Mouse (Mus musculus) CH12.LX (cell line): ENCODE data around the gene Csrp1. TPM values are rescaled to one million over a fixed set of nuclear protein-coding genes. Genes with fewer than 3 reads are reported as not detected.

Experiments
- DNase-seq: peaks from one replicate; pipeline ENCODE4 v3.0.0-alpha.2; 2013; ENCODE audit errors: extremely low read depth
- H3K27ac ChIP-seq: 2 replicates; pipeline ENCODE4 v1.5.1; 2012; ENCODE audit warnings: low read depth, mild to moderate bottlenecking, control low read depth, moderate library complexity; ENCODE audit not compliant: insufficient read depth
- H3K27me3 ChIP-seq: replicated peaks from 2 replicates; pipeline ENCODE3; 2012; ENCODE audit warnings: inconsistent platforms
- H3K36me3 ChIP-seq, 2 experiments: replicated peaks in 1 of 2; 2 replicates each; pipeline versions ENCODE3 to v1.6.1; 2012; ENCODE audit warnings: inconsistent platforms in 1 of 2, low read length in 1 of 2, mild to moderate bottlenecking in 1 of 2, mixed read lengths in 1 of 2, moderate library complexity in 1 of 2; ENCODE audit not compliant: control insufficient read depth in 1 of 2, insufficient read depth in 1 of 2
- H3K4me1 ChIP-seq, 2 experiments: 2 replicates each; pipeline ENCODE4 v1.6.1; 2012; ENCODE audit warnings: inconsistent platforms in 1 of 2, moderate library complexity in 1 of 2; ENCODE audit not compliant: insufficient read depth in 2 of 2, control insufficient read depth in 1 of 2
- H3K4me2 ChIP-seq: 2 replicates; pipeline ENCODE4 v1.6.1; 2012; ENCODE audit warnings: low read depth, mild to moderate bottlenecking, control low read depth; ENCODE audit not compliant: poor library complexity, insufficient read depth, severe bottlenecking
- H3K4me3 ChIP-seq, 3 experiments: fragments of 150-350 bp in 1 of 3; sonication (generic) in 1 of 3; replicated peaks in 1 of 3; 2 replicates each; pipeline versions ENCODE3 to v1.5.1; 2011 to 2012; ENCODE audit warnings: low read depth in 2 of 3, low read length in 2 of 3, mild to moderate bottlenecking in 2 of 3, moderate library complexity in 2 of 3, control low read depth in 1 of 3, improper control_type of control experiment in 1 of 3, inconsistent platforms in 1 of 3, mixed read lengths in 1 of 3; ENCODE audit not compliant: poor library complexity in 1 of 3
- H3K79me2 ChIP-seq: replicated peaks from 2 replicates; pipeline ENCODE4 v1.6.1; 2012; ENCODE audit warnings: mild to moderate bottlenecking, moderate library complexity; ENCODE audit not compliant: control insufficient read depth, poor library complexity, insufficient read depth, severe bottlenecking; ENCODE audit errors: extremely low read depth
- H3K9ac ChIP-seq: 2 replicates; pipeline ENCODE4 v1.6.1; 2012; ENCODE audit warnings: low read depth, mild to moderate bottlenecking, control low read depth, moderate library complexity; ENCODE audit not compliant: insufficient read depth
- H3K9me3 ChIP-seq: replicated peaks from 2 replicates; pipeline ENCODE3; 2012; ENCODE audit warnings: low read length, inconsistent platforms, mixed read lengths
- BHLHE40 ChIP-seq: IDR thresholded peaks from 2 replicates; pipeline ENCODE4 v1.6.1; 2011; ENCODE audit warnings: mild to moderate bottlenecking, low read depth, low read length, improper control_type of control experiment
- CHD1 ChIP-seq: IDR thresholded peaks from 2 replicates; pipeline ENCODE4 v1.6.1; 2012; ENCODE audit warnings: low read depth, low read length, improper control_type of control experiment, inconsistent platforms
- CHD2 ChIP-seq: IDR thresholded peaks from 2 replicates; pipeline ENCODE4 v1.6.1; 2011; ENCODE audit warnings: low read length, improper control_type of control experiment
- CTCF ChIP-seq, 2 experiments: IDR thresholded peaks in 1 of 2; conservative IDR thresholded peaks in 1 of 2; 2 replicates each; pipeline ENCODE4 v1.5.1; 2011 to 2012; ENCODE audit warnings: low read depth in 2 of 2, low read length in 2 of 2, improper control_type of control experiment in 1 of 2, inconsistent platforms in 1 of 2, mild to moderate bottlenecking in 1 of 2, moderate library complexity in 1 of 2
- E2F4 ChIP-seq: IDR thresholded peaks from 2 replicates; pipeline ENCODE4 v1.6.1; 2011; ENCODE audit warnings: low read depth, low read length, improper control_type of control experiment; ENCODE audit not compliant: insufficient replicate concordance
- ELF1 ChIP-seq: IDR thresholded peaks from 2 replicates; pipeline ENCODE4 v1.6.1; 2014; ENCODE audit warnings: low read depth, mild to moderate bottlenecking, inconsistent platforms, low read length, improper control_type of control experiment
- EP300 ChIP-seq: IDR thresholded peaks from 2 replicates; pipeline ENCODE4 v1.6.1; 2011; ENCODE audit warnings: low read length, improper control_type of control experiment
- ETS1 ChIP-seq: conservative IDR thresholded peaks from 2 replicates; pipeline ENCODE4 v1.6.1; 2012; ENCODE audit warnings: low read depth, mild to moderate bottlenecking, inconsistent platforms, low read length, improper control_type of control experiment, moderate library complexity
- GABPA ChIP-seq: IDR thresholded peaks from 2 replicates; pipeline ENCODE4 v1.6.1; 2012; ENCODE audit warnings: low read depth, low read length, improper control_type of control experiment, inconsistent platforms; ENCODE audit not compliant: insufficient replicate concordance
- HCFC1 ChIP-seq: IDR thresholded peaks from 2 replicates; pipeline ENCODE4 v1.6.1; 2012; ENCODE audit warnings: low read depth, mild to moderate bottlenecking, inconsistent platforms, low read length, improper control_type of control experiment
- IRF4 ChIP-seq: IDR thresholded peaks from 2 replicates; pipeline ENCODE4 v1.6.1; 2014; ENCODE audit warnings: low read depth, mild to moderate bottlenecking, inconsistent platforms, low read length, improper control_type of control experiment
- JUN ChIP-seq: IDR thresholded peaks from 2 replicates; pipeline ENCODE4 v1.6.1; 2011; ENCODE audit warnings: low read depth, mild to moderate bottlenecking, low read length, improper control_type of control experiment, moderate library complexity; ENCODE audit not compliant: insufficient read depth
- JUND ChIP-seq: conservative IDR thresholded peaks from 2 replicates; pipeline ENCODE4 v1.6.1; 2011; ENCODE audit warnings: low read depth, low read length, improper control_type of control experiment
- KAT2A ChIP-seq: IDR thresholded peaks from 2 replicates; pipeline ENCODE4 v1.6.1; 2012; ENCODE audit warnings: low read length, improper control_type of control experiment, inconsistent platforms; ENCODE audit not compliant: insufficient replicate concordance
- MAFK ChIP-seq: IDR thresholded peaks from 2 replicates; pipeline ENCODE4 v1.6.1; 2011; ENCODE audit warnings: low read length, improper control_type of control experiment; ENCODE audit not compliant: insufficient replicate concordance
- MAX ChIP-seq: IDR thresholded peaks from 2 replicates; pipeline ENCODE4 v1.6.1; 2011; ENCODE audit warnings: low read length, improper control_type of control experiment
- MAZ ChIP-seq: IDR thresholded peaks from 2 replicates; pipeline ENCODE4 v1.6.1; 2012; ENCODE audit warnings: low read depth, mild to moderate bottlenecking, inconsistent platforms, low read length, improper control_type of control experiment, moderate library complexity
- MEF2A ChIP-seq: IDR thresholded peaks from 2 replicates; pipeline ENCODE4 v1.6.1; 2014; ENCODE audit warnings: low read depth, mild to moderate bottlenecking, inconsistent platforms, low read length, improper control_type of control experiment, borderline replicate concordance
- MXI1 ChIP-seq: IDR thresholded peaks from 2 replicates; pipeline ENCODE4 v1.6.1; 2011; ENCODE audit warnings: mild to moderate bottlenecking, low read depth, low read length, improper control_type of control experiment
- MYC ChIP-seq: IDR thresholded peaks from 2 replicates; pipeline ENCODE4 v1.6.1; 2011; ENCODE audit warnings: low read depth, mild to moderate bottlenecking, improper control_type of control experiment, low read length
- NELFE ChIP-seq: IDR thresholded peaks from 2 replicates; pipeline ENCODE4 v1.6.1; 2011; ENCODE audit warnings: low read depth, low read length, improper control_type of control experiment
- NRF1 ChIP-seq: IDR thresholded peaks from 2 replicates; pipeline ENCODE4 v1.6.1; 2014; ENCODE audit warnings: low read depth, mild to moderate bottlenecking, inconsistent platforms, low read length, improper control_type of control experiment, moderate library complexity
- PAX5 ChIP-seq: IDR thresholded peaks from 2 replicates; pipeline ENCODE4 v1.6.1; 2012; ENCODE audit warnings: low read length, inconsistent platforms, mixed read lengths
- POLR2A ChIP-seq: IDR thresholded peaks from 2 replicates; pipeline ENCODE4 v1.6.1; 2011; ENCODE audit warnings: low read depth, mild to moderate bottlenecking, improper control_type of control experiment, low read length
- POLR2AphosphoS2 ChIP-seq: IDR thresholded peaks from 2 replicates; pipeline ENCODE4 v1.6.1; 2011; ENCODE audit warnings: low read depth, low read length, improper control_type of control experiment
- RAD21 ChIP-seq: IDR thresholded peaks from 2 replicates; pipeline ENCODE4 v1.6.1; 2011; ENCODE audit warnings: low read depth, mild to moderate bottlenecking, low read length, improper control_type of control experiment, moderate library complexity
- RCOR1 ChIP-seq: conservative IDR thresholded peaks from 2 replicates; pipeline ENCODE4 v1.6.1; 2012; ENCODE audit warnings: low read depth, mild to moderate bottlenecking, inconsistent platforms, low read length, improper control_type of control experiment
- SIN3A ChIP-seq: IDR thresholded peaks from 2 replicates; pipeline ENCODE4 v1.6.1; 2012; ENCODE audit warnings: low read length, improper control_type of control experiment, inconsistent platforms
- SMC3 ChIP-seq: IDR thresholded peaks from 2 replicates; pipeline ENCODE4 v1.6.1; 2011; ENCODE audit warnings: low read depth, low read length, improper control_type of control experiment
- TBP ChIP-seq: conservative IDR thresholded peaks from 2 replicates; pipeline ENCODE4 v1.6.1; 2011; ENCODE audit warnings: low read depth, low read length, improper control_type of control experiment
- TCF12 ChIP-seq: IDR thresholded peaks from 2 replicates; pipeline ENCODE4 v1.6.1; 2014; ENCODE audit warnings: low read depth, mild to moderate bottlenecking, inconsistent platforms, low read length, improper control_type of control experiment
- UBTF ChIP-seq: IDR thresholded peaks from 2 replicates; pipeline ENCODE4 v1.6.1; 2012; ENCODE audit warnings: low read depth, mild to moderate bottlenecking, inconsistent platforms, low read length, improper control_type of control experiment, moderate library complexity
- USF1 ChIP-seq: IDR thresholded peaks from 2 replicates; pipeline ENCODE4 v1.6.1; 2014; ENCODE audit warnings: low read depth, mild to moderate bottlenecking, inconsistent platforms, low read length, improper control_type of control experiment
- USF2 ChIP-seq: conservative IDR thresholded peaks from 2 replicates; pipeline ENCODE4 v1.6.1; 2011; ENCODE audit warnings: low read depth, low read length, improper control_type of control experiment
- ZC3H11A ChIP-seq: IDR thresholded peaks from 2 replicates; pipeline ENCODE4 v1.6.1; 2012; ENCODE audit warnings: low read depth, mild to moderate bottlenecking, inconsistent platforms, low read length, improper control_type of control experiment
- ZKSCAN1 ChIP-seq: IDR thresholded peaks from 2 replicates; pipeline ENCODE4 v1.6.1; 2012; ENCODE audit warnings: low read depth, inconsistent platforms, low read length, improper control_type of control experiment, borderline replicate concordance
- ZMIZ1 ChIP-seq: IDR thresholded peaks from 2 replicates; pipeline ENCODE4 v1.6.1; 2012; ENCODE audit warnings: low read depth, mild to moderate bottlenecking, inconsistent platforms, low read length, improper control_type of control experiment
- ZNF384 ChIP-seq: IDR thresholded peaks from 2 replicates; pipeline ENCODE4 v1.6.1; 2012; ENCODE audit warnings: low read depth, low read length, improper control_type of control experiment, inconsistent platforms
- dilution Hi-C: fragments of 300-500 bp; cut with MboI; formaldehyde crosslinking; loops from 2 replicates; pipeline ENCODE4 v1.14.3; 2020; ENCODE audit warnings: low sequenced_read_pairs; ENCODE audit not compliant: extremely low pct_unique_long_range_greater_than_20kb, extremely low pct_ligation_motif_present
- in situ Hi-C: fragments of 300-500 bp; cut with MboI; formaldehyde crosslinking; loops from 3 replicates; pipeline ENCODE4 v1.14.3; 2019; ENCODE audit warnings: low sequenced_read_pairs, low pct_ligation_motif_present, low pct_unique_long_range_greater_than_20kb, mixed read lengths
- polyA plus RNA-seq: library from polyadenylated mRNA; unstranded; fragments of >175 nt; gene quantifications from 2 replicates; pipeline ENCODE4 v1.2.1, GENCODE M21; 2012; ENCODE audit warnings: low read depth; ENCODE audit not compliant: insufficient read length
- total RNA-seq, 2 experiments: library from RNA; depleted of rRNA; stranded (reverse); fragments of 300-350 nt in 1 of 2; fragments of >200 nt in 1 of 2; gene quantifications; 2 replicates each; pipeline ENCODE4 v1.2.3; 2012 to 2014

Csrp1 gene
- total and polyA plus RNA-seq, 3 experiments = 45.9 to 54.3 (median 49.4) TPM

DNA sequence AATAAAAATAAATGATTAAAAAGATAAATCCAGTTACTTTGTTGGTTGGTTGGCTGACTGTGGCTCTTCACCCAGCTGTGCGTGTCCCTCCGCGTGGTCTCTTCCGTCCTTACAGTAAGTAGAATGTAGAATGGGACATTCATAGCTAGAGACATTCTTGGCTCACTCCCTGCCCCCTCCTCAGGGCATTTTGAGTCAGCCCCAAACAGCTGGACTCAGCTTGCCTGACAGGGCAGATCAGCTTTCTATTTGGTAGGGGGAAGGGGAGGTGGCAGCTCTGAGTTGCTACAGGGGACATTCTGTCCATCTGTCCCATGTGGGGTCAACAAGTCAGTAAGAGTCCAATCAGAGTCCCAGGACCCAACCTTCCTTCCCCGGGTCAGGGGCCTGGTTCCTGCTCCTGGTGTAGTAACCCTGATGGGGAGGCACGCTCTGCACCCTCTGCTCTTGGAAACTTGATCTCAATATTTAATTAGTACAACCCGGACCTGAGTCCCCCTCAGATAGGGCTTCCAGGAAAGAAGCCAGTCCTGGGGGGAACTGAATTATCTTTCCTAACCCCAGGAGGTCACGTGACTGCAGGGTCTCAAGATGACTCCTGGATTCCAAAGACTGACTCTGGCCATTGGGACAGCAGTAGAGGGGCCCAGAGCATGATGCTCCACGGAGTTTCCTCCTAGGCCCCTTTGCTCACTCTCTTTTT is 43.8 kb downstream of the Csrp1 start:
- dilution Hi-C loops = no loop called here
- peaks cover 22 to 59% of the 10 kb centered on the region in 2 experiments for H3K4me1 ChIP-seq

DNA sequence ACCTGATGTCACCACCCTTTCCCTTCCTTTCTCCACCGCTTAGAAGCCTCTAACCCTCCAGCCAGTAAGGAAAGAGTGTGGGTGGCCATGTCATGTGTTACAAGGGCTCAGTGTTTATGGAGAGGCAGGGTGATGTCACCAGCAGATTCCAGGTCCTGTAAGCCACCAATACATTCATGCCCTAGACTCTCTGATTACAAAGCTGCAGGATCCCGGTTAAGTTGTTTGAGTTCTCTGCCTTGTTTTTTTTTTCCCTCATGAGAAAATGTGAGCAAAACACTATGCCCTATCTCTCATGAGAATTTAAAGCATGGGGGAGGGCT is 44.3 kb downstream of the Csrp1 start:
- peaks cover 10 to 14% of the 10 kb centered on the region in 2 experiments for H3K36me3 ChIP-seq
- DNase-seq = no peak
- no peaks in the 10 kb centered on the region for H3K9me3 ChIP-seq
- no peak overlapping the region for H3K4me3 ChIP-seq
- peaks cover 30% of the 10 kb centered on the region for H3K79me2 ChIP-seq
- H3K9ac ChIP-seq = peak overlapping the region; percentile 98
- H3K4me2 ChIP-seq = peak overlapping the region; percentile 57
- peak overlapping the region; percentile 76 for H3K27ac ChIP-seq
- H3K4me1 ChIP-seq = peaks cover 24 to 62% of the 10 kb centered on the region in 2 experiments
- dilution Hi-C loops = no loop called here
- TF ChIP-seq POLR2A (0 out of 2 replicates have a peak, but pooled peaks have one; percentile 18), JUN (no peak), JUND (no peak), ETS1 (0 out of 2 replicates have a peak, but pooled peaks have one; percentile 16)
- TF ChIP-seq, all 38 proteins: peak for 2
- in situ Hi-C loops = loop anchor here (10.0 kb wide), 1 partner anchor 371 kb away; the partner anchor contains the start of gene Kif21b
- H3K27me3 ChIP-seq = no peaks in the 10 kb centered on the region

More for the DNA sequence above, 43.8 kb downstream of the Csrp1 start:
- Histone ChIP-seq H3K9me3 (no peaks in the 10 kb centered on the region), H3K79me2 (peaks cover 25% of the 10 kb centered on the region), H3K9ac (peak overlapping the region; percentile 98), H3K36me3 (peaks cover 5 to 9% of the 10 kb centered on the region in 2 experiments), H3K27me3 (no peaks in the 10 kb centered on the region), H3K27ac (peak overlapping the region; percentile 76), H3K4me3 (peak overlapping the region in 1 of 3 experiments; percentile 7), H3K4me2 (peak overlapping the region; percentile 57)
- TF ChIP-seq ZMIZ1 (no peak), MEF2A (peak; percentile 90), MAFK (peak; percentile 49; the same call in 1 of the 2 replicates), NELFE (peak; percentile 56), MYC (peak; percentile 86), BHLHE40 (peak; percentile 70), KAT2A (no peak), MAZ (peak; percentile 97), RCOR1 (peak; percentile 96), MXI1 (peak; percentile 86), ELF1 (0 out of 2 replicates have a peak, but pooled peaks have one; percentile 37), SMC3 (0 out of 2 replicates have a peak, but pooled peaks have one; percentile 7), ETS1 (peak; percentile 96), CTCF (conservative IDR thresholded peaks at IDR 0.05 in 1 of 2, IDR thresholded peaks at IDR 0.05 in 1 of 2; ENCODE audit: low read depth in 2 of 2, low read length in 2 of 2) (no peak), POLR2A (no peak), RAD21 (no peak), ZC3H11A (no peak), POLR2AphosphoS2 (peak; percentile 25; the same call in 1 of the 2 replicates), E2F4 (no peak), EP300 (peak; percentile 94), ZNF384 (peak; percentile 41; the same call in 1 of the 2 replicates), ZKSCAN1 (no peak), IRF4 (peak; percentile 98), USF2 (peak; percentile 79), HCFC1 (no peak), TCF12 (peak; percentile 98), UBTF (0 out of 2 replicates have a peak, but pooled peaks have one; percentile 32), JUND (peak; percentile 76), TBP (peak; percentile 68; the same call in 1 of the 2 replicates), PAX5 (no peak), SIN3A (peak; percentile 91; the same call in 1 of the 2 replicates), MAX (peak; percentile 79), JUN (peak; percentile 76; the same call in 1 of the 2 replicates), USF1 (peak; percentile 84), NRF1 (no peak), GABPA (no peak), CHD1 (no peak; the same call in 1 of the 2 replicates), CHD2 (peak; percentile 96)
- peak; percentile 49 for DNase-seq
- in situ Hi-C loops = loop anchor here (10.0 kb wide), 1 partner anchor 371 kb away; the partner anchor contains the start of gene Kif21b
